13 mouse cellular contexts compared by ENCODE assay signal in genomic region chr4:85163313-85163615, GRCm38 (mm10). TPM values are rescaled to one million over a fixed set of nuclear protein-coding genes. Genes with fewer than 3 reads are reported as not detected.
DNase-seq lines count a peak whose midpoint lies in the region; ATAC-seq lines count a peak whose summit lies in the region.
"Had no signal": no experiment of that assay in that cellular context is flagged by ENCODE, and none has a peak within 500 bp of the region (broad histone marks: within the 10 kb centered on the region; RNA-seq: fewer than 3 reads in every experiment).

No protein-coding gene starts in this region.

- H3K9ac ChIP-seq in hindbrain, embryonic 11.5 days (ENCODE audit: low read depth, low read length) = no peak overlapping the region
- no peak overlapping the region for H3K9ac ChIP-seq in forebrain, embryonic 15.5 days (replicated peaks)
- H3K9ac ChIP-seq in heart, embryonic 12.5 days = no peak overlapping the region
- H3K9ac ChIP-seq in liver, embryonic 11.5 days (ENCODE audit: low read depth, low read length) = no peak overlapping the region
- H3K9ac ChIP-seq: kidney, embryonic 15.5 days had no signal

- 88% methylated on average over 2 of the region's 2 CpGs for WGBS in hindbrain, embryonic 11.5 days
- WGBS in hindbrain, embryonic 10.5 days = 88% methylated on average over 2 of the region's 2 CpGs
- WGBS in forebrain, embryonic 15.5 days = 82% methylated on average over 2 of the region's 2 CpGs
- WGBS in heart, embryonic 12.5 days = 73% methylated on average over 2 of the region's 2 CpGs
- WGBS in liver, embryonic 11.5 days = 80% methylated on average over 2 of the region's 2 CpGs

- no peaks in the 10 kb centered on the region for H3K36me3 ChIP-seq in hindbrain, embryonic 11.5 days (ENCODE audit: control insufficient read depth, insufficient read depth, low read length)
- no peaks in the 10 kb centered on the region for H3K36me3 ChIP-seq in hindbrain, embryonic 10.5 days
- H3K36me3 ChIP-seq in forebrain, embryonic 15.5 days = no peaks in the 10 kb centered on the region
- H3K36me3 ChIP-seq in heart, embryonic 12.5 days = no peaks in the 10 kb centered on the region
- no peaks in the 10 kb centered on the region for H3K36me3 ChIP-seq in liver, embryonic 11.5 days (ENCODE audit: control insufficient read depth, insufficient read depth, low read length)
- H3K36me3 ChIP-seq: kidney, embryonic 15.5 days had no signal

- no peak overlapping the region for H3K4me2 ChIP-seq in hindbrain, embryonic 11.5 days (replicated peaks; ENCODE audit: low read depth, low read length)
- H3K4me2 ChIP-seq in forebrain, embryonic 15.5 days (replicated peaks) = no peak overlapping the region
- no peak overlapping the region for H3K4me2 ChIP-seq in heart, embryonic 12.5 days
- no peak overlapping the region for H3K4me2 ChIP-seq in liver, embryonic 11.5 days

- no peak overlapping the region for H3K4me3 ChIP-seq in hindbrain, embryonic 11.5 days (ENCODE audit: low read depth, low read length)
- no peak overlapping the region for H3K4me3 ChIP-seq in hindbrain, embryonic 10.5 days
- H3K4me3 ChIP-seq in forebrain, embryonic 15.5 days = no peak overlapping the region
- H3K4me3 ChIP-seq in heart, embryonic 12.5 days = no peak overlapping the region
- H3K4me3 ChIP-seq in liver, embryonic 11.5 days (ENCODE audit: low read depth, low read length) = no peak overlapping the region
- H3K4me3 ChIP-seq: heart, adult 2 months; kidney, embryonic 15.5 days had no signal

- ATAC-seq in hindbrain, embryonic 11.5 days (ENCODE audit: low FRiP score) = 0 out of 2 replicates have a peak, but pooled peaks have one; percentile 14
- ATAC-seq in forebrain, embryonic 15.5 days (replicated peaks) = peak; percentile 49
- no peak for ATAC-seq in heart, embryonic 12.5 days (ENCODE audit: insufficient number of reproducible peaks, low FRiP score)
- ATAC-seq in liver, embryonic 11.5 days (replicated peaks; ENCODE audit: low FRiP score) = no peak

- no peak overlapping the region for H3K27ac ChIP-seq in hindbrain, embryonic 11.5 days (ENCODE audit: low read depth, low read length)
- no peak overlapping the region for H3K27ac ChIP-seq in hindbrain, embryonic 10.5 days
- no peak overlapping the region for H3K27ac ChIP-seq in forebrain, embryonic 15.5 days (replicated peaks)
- H3K27ac ChIP-seq in heart, embryonic 12.5 days (ENCODE audit: poor library complexity, severe bottlenecking) = no peak overlapping the region
- no peak overlapping the region for H3K27ac ChIP-seq in liver, embryonic 11.5 days (ENCODE audit: low read depth, low read length)
- H3K27ac ChIP-seq: heart, adult 2 months; kidney, embryonic 15.5 days had no signal

- H3K4me1 ChIP-seq in hindbrain, embryonic 11.5 days (replicated peaks; ENCODE audit: control insufficient read depth, insufficient read depth, low read length) = no peaks in the 10 kb centered on the region
- H3K4me1 ChIP-seq in hindbrain, embryonic 10.5 days (replicated peaks) = 0 out of 2 replicates have a peak, but pooled peaks cover 5% of the 10 kb centered on the region
- H3K4me1 ChIP-seq in forebrain, embryonic 15.5 days = peaks cover 3% of the 10 kb centered on the region
- 0 out of 2 replicates have a peak, but pooled peaks cover 2% of the 10 kb centered on the region for H3K4me1 ChIP-seq in heart, embryonic 12.5 days (replicated peaks)
- H3K4me1 ChIP-seq in liver, embryonic 11.5 days (replicated peaks; ENCODE audit: control insufficient read depth, insufficient read depth, low read length) = no peaks in the 10 kb centered on the region
- H3K4me1 ChIP-seq: kidney, embryonic 15.5 days had no signal

- no peaks in the 10 kb centered on the region for H3K9me3 ChIP-seq in hindbrain, embryonic 11.5 days (ENCODE audit: control insufficient read depth, low read length)
- H3K9me3 ChIP-seq in hindbrain, embryonic 10.5 days = no peaks in the 10 kb centered on the region
- no peaks in the 10 kb centered on the region for H3K9me3 ChIP-seq in forebrain, embryonic 15.5 days
- no peaks in the 10 kb centered on the region for H3K9me3 ChIP-seq in heart, embryonic 12.5 days (replicated peaks)
- no peaks in the 10 kb centered on the region for H3K9me3 ChIP-seq in liver, embryonic 11.5 days (ENCODE audit: control insufficient read depth, low read length)
- H3K9me3 ChIP-seq: kidney, embryonic 15.5 days had no signal

- no peaks in the 10 kb centered on the region for H3K27me3 ChIP-seq in hindbrain, embryonic 11.5 days (ENCODE audit: control insufficient read depth, insufficient read depth, low read length)
- H3K27me3 ChIP-seq in hindbrain, embryonic 10.5 days (ENCODE audit: insufficient read depth, poor library complexity, severe bottlenecking) = no peaks in the 10 kb centered on the region; the same call in 1 of the 2 replicates
- no peaks in the 10 kb centered on the region for H3K27me3 ChIP-seq in forebrain, embryonic 15.5 days
- no peaks in the 10 kb centered on the region for H3K27me3 ChIP-seq in heart, embryonic 12.5 days (replicated peaks)
- no peaks in the 10 kb centered on the region for H3K27me3 ChIP-seq in liver, embryonic 11.5 days (replicated peaks; ENCODE audit: control insufficient read depth, insufficient read depth, low read length)
- H3K27me3 ChIP-seq: kidney, embryonic 15.5 days had no signal

- DNase-seq in hindbrain, embryonic 11.5 days (ENCODE audit: low spot score) = no peak
- no peak for DNase-seq in hindbrain, embryonic 10.5 days (ENCODE audit: low spot score)
- peak; percentile 46 for DNase-seq in testis, postnatal 10 days (ENCODE audit: low spot score)
- DNase-seq in testis, postnatal 14 days (ENCODE audit: low spot score) = no peak
- DNase-seq in c-Kit-positive CD71-positive TER-119-positive erythroid progenitor cells, embryonic 14.5 days (ENCODE audit: low spot score) = no peak
- no peak for DNase-seq in liver, embryonic 11.5 days (ENCODE audit: low spot score)
- DNase-seq: thymus, adult 2 months had no signal

RNA-seq across cellular contexts. Expression of gene Sh3gl2, which starts 41.7 kb away (rescaled TPM):
- 12.9 and 15.1 TPM in 2 replicates for polyA plus RNA-seq in hindbrain, embryonic 11.5 days (2014; fragmentation: Nextera tagmentation; extraction: Ambion mirVana)
- polyA plus RNA-seq in hindbrain, embryonic 10.5 days (2016; fragmentation: Nextera tagmentation; extraction: Ambion mirVana) = 4.1 and 6.9 TPM in 2 replicates
- polyA plus RNA-seq in forebrain, embryonic 15.5 days (2015; fragmentation: Nextera tagmentation; extraction: Ambion mirVana) = 72.1 and 74.3 TPM in 2 replicates
- polyA plus RNA-seq in heart, embryonic 12.5 days (2016; fragmentation: Nextera tagmentation; extraction: Ambion mirVana) = 0.31 and 0.65 TPM in 2 replicates
- polyA plus RNA-seq in liver, embryonic 11.5 days (2014; fragmentation: Nextera tagmentation; extraction: Ambion mirVana) = 0.67 and 0.69 TPM in 2 replicates
- polyA plus RNA-seq: C2C12; liver, adult 2 months had no signal

Comparison
In these comparisons a context has a peak if more than half of its experiments do, and no peak if none do; other contexts are left out.
1. ATAC-seq: peak in hindbrain, embryonic 11.5 days (single experiment) and forebrain, embryonic 15.5 days (single experiment); none in heart, embryonic 12.5 days (single experiment) and liver, embryonic 11.5 days (single experiment).